Mouse (Mus musculus) kidney, embryonic 15.5 days (tissue): ENCODE results near the gene Rap1gds1. TPM values are rescaled to one million over a fixed set of nuclear protein-coding genes. Genes with fewer than 3 reads are reported as not detected.

Source experiments
- ATAC-seq: fragments of 200-750 bp; cut with Nextera tagmentation; replicated peaks from 2 replicates; pipeline ENCODE4 v1.8.0; 2017; ENCODE audit warnings: moderate TSS enrichment; ENCODE audit not compliant: low FRiP score
- H3K27ac ChIP-seq: fragments of 300-500 bp; sonication (generic); 2 replicates; pipeline ENCODE4 v1.5.1; 2015; ENCODE audit warnings: mild to moderate bottlenecking, inconsistent platforms
- H3K27me3 ChIP-seq: fragments of 300-500 bp; sonication (generic); 2 replicates; pipeline ENCODE4 v1.6.1; 2015; ENCODE audit warnings: inconsistent platforms
- H3K36me3 ChIP-seq: fragments of 300-500 bp; sonication (generic); 2 replicates; pipeline ENCODE4 v1.6.1; 2015; ENCODE audit warnings: inconsistent platforms
- H3K4me1 ChIP-seq: fragments of 300-500 bp; sonication (generic); 2 replicates; pipeline ENCODE4 v1.6.1; 2015; ENCODE audit warnings: inconsistent platforms
- H3K4me2 ChIP-seq: fragments of 300-500 bp; sonication (generic); 2 replicates; pipeline ENCODE4 v1.6.1; 2015; ENCODE audit warnings: moderate library complexity, mild to moderate bottlenecking, inconsistent platforms
- H3K4me3 ChIP-seq: fragments of 300-500 bp; sonication (generic); replicated peaks from 2 replicates; pipeline ENCODE4 v1.5.1; 2015; ENCODE audit warnings: mild to moderate bottlenecking, inconsistent platforms
- H3K9ac ChIP-seq: fragments of 300-500 bp; sonication (generic); 2 replicates; pipeline ENCODE4 v1.6.1; 2015; ENCODE audit warnings: mild to moderate bottlenecking, inconsistent platforms
- H3K9me3 ChIP-seq: fragments of 300-500 bp; sonication (generic); replicated peaks from 2 replicates; pipeline ENCODE4 v1.6.1; 2016; ENCODE audit warnings: inconsistent platforms
- WGBS: fragments of 180-500 bp; shearing (Covaris S2); methylation state at CpG from one replicate; pipeline ENCODE4 v1.1.7; 2015; ENCODE audit warnings: mixed read lengths; 5-methylcytosine and 5-hydroxymethylcytosine counted together
- polyA plus RNA-seq: library from polyadenylated mRNA; unstranded; fragments of >200 nt; fragmentation: Nextera tagmentation; extraction: Ambion mirVana; gene quantifications from 2 replicates; pipeline ENCODE4 v1.2.1, GENCODE M21; 2015

Gene Rap1gds1
- polyA plus RNA-seq, 1 experiment from 2014 or later, result 58.8 TPM

DNA sequence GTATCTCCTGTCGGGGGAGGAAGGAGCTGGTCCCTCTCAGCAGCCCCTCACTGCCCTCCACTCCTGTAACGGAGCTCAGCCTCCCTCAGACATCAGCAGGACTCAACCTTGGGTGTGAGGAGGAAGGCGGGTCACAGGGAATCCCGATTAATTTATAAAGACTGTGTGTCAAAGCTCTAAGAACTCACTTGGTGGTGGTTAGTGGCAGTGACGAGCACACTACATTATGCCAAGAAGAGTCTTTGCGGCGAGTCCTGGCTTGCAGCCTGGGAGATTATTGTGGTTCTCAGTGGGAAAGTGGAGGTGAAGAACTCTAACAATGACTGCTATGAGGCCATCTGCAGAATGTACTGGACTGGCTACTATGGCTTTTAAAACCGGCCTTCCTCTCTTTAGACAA is 148.8 kb downstream of the Rap1gds1 start:
- H3K36me3 ChIP-seq, result peaks cover 45% of the 10 kb centered on the region
- 93% methylated on average over 8 of the region's 8 CpGs for WGBS
- no peaks in the 10 kb centered on the region for H3K4me1 ChIP-seq
- H3K9me3 ChIP-seq, result no peaks in the 10 kb centered on the region
- no peak overlapping the region for H3K4me2 ChIP-seq
- no peak for ATAC-seq
- no peak overlapping the region for H3K9ac ChIP-seq
- H3K27ac ChIP-seq, result no peak overlapping the region
- no peaks in the 10 kb centered on the region for H3K27me3 ChIP-seq
- no peak overlapping the region for H3K4me3 ChIP-seq

DNA sequence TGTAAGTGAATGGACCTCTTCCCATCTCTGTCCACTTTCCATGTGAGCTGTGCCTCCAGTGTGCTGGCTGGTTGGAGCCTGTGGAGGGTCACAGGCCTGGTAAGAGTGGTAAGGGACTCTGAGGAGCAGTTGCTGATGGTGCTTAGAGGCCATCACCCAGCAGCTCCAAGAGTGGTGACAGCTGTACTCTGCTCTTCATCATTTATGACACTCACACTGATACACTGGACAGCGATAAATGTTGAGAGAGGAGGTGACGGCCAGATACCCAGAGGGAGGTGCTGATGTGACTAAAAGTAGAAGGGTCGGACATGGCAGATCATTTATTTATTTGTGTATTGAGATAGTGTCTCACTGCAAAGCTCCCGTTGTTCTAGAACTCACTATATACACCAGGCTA is 156.8 kb downstream of the Rap1gds1 start:
- H3K27ac ChIP-seq, result no peak overlapping the region
- H3K9me3 ChIP-seq, result no peaks in the 10 kb centered on the region
- no peak overlapping the region for H3K4me3 ChIP-seq
- H3K9ac ChIP-seq, result no peak overlapping the region
- ATAC-seq, result no peak
- H3K27me3 ChIP-seq, result no peaks in the 10 kb centered on the region
- H3K36me3 ChIP-seq, result no peaks in the 10 kb centered on the region
- H3K4me1 ChIP-seq, result 0 out of 2 replicates have a peak, but pooled peaks cover 3% of the 10 kb centered on the region
- H3K4me2 ChIP-seq, result no peak overlapping the region
- WGBS, result 88% methylated on average over 4 of the region's 4 CpGs

DNA sequence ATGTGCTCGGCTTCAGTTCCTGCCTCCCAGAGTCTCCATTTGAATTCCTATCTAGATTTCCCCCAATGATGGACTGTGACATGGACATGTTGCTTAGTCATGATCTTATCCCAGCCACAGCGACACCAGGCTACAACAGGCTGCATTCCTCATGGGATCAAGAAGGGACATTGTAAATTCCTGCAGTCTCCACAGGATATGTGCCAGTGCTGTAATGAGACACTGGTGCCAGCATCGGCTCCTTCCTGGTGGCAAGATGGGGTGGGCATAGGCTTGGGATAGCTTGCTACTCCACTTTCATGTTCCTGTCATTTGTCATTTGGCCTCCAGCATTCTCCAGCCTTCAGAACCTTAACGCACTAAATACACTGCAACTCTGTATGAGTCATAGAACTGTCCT is 158.0 kb downstream of the Rap1gds1 start:
- Histone ChIP-seq H3K9me3 (no peaks in the 10 kb centered on the region), H3K4me1 (0 out of 2 replicates have a peak, but pooled peaks cover 3% of the 10 kb centered on the region), H3K4me2 (no peak overlapping the region), H3K36me3 (no peaks in the 10 kb centered on the region), H3K27ac (no peak overlapping the region), H3K9ac (no peak overlapping the region), H3K4me3 (no peak overlapping the region), H3K27me3 (no peaks in the 10 kb centered on the region)
- whole genome bisulfite sequencing, result 81% methylated on average over 4 of the region's 4 CpGs
- no peak for ATAC-seq

DNA sequence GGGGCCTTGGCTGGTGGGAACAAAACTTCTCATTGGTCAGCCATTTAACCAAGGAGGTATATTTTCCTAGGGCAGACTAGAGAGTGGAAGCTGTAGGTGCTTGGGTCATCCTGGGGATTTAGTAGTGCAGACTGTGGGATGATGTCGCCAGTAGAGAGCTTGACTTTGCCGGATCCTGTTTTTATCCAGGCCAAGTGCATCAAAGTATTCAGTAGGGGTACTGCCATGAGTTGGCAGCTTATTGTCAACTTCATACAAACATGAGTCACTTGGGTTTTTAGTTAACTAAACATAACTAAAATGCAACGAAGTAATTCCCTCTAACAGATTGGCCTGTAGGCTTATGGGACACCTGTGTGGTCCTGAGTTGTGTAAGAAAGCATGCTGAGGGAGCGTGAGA is 158.4 kb downstream of the Rap1gds1 start:
- no peak overlapping the region for H3K9ac ChIP-seq
- no peak overlapping the region for H3K4me3 ChIP-seq
- H3K4me1 ChIP-seq, result 0 out of 2 replicates have a peak, but pooled peaks cover 3% of the 10 kb centered on the region
- no peaks in the 10 kb centered on the region for H3K36me3 ChIP-seq
- no peak for ATAC-seq
- no peaks in the 10 kb centered on the region for H3K9me3 ChIP-seq
- WGBS, result 90% methylated on average over 4 of the region's 4 CpGs
- H3K27ac ChIP-seq, result no peak overlapping the region
- no peak overlapping the region for H3K4me2 ChIP-seq
- no peaks in the 10 kb centered on the region for H3K27me3 ChIP-seq

DNA sequence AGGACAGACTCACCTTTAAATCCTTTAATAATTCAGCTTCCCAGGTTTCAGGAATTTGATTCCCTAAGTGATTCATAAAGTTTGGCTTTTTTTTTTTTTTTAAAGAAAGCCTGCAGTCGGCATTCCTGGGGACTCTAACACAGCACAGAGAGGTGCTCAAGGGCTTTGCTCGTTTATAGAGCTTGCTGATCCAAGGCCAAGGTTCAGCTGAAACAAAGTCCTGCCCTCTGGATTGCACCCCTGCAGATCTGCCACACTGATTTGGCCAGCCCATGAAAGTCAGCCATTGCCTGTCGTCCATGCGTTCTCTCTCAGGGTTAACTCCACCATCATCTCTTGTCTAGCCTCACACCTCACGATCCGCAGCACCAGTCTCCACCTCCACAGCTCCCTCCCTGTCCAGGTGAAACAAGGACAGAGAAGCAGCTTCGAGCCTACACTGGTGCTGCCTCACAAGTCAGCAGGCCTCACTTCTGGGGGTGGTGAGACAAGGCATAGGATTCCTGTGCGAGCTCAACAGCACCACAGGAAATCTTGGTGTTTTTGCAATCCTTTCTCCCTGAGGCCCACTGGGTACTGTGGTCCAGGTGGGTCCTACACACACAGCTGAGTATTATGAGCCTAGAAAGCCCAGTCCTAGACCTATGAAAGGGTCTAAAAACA is 160.2 kb downstream of the Rap1gds1 start:
- no peaks in the 10 kb centered on the region for H3K36me3 ChIP-seq
- H3K4me1 ChIP-seq, result 0 out of 2 replicates have a peak, but pooled peaks cover 3% of the 10 kb centered on the region
- ATAC-seq, result no peak
- H3K9me3 ChIP-seq, result no peaks in the 10 kb centered on the region
- WGBS, result 57% methylated on average over 8 of the region's 8 CpGs
- H3K4me2 ChIP-seq, result no peak overlapping the region
- H3K27me3 ChIP-seq, result no peaks in the 10 kb centered on the region
- no peak overlapping the region for H3K9ac ChIP-seq
- H3K27ac ChIP-seq, result no peak overlapping the region
- H3K4me3 ChIP-seq, result no peak overlapping the region

DNA sequence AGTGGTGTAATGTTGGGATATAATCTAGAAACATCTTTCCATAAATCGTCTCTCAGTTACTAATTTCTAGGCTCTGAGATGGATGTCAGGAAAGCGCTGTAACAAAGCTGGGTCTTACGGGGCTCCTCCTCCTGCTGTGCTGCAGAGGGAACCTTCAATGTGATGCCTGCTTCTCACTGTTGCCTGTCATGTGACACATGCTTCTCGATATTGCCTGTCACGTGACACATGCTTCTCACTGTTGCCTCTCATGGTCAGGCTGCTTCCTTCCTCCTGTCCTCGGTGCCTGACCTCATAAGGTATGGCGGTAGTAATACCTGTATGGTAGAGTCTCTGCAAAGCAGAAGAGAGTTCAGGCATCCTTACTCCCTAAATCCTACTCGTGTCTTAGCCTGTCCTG is 162.5 kb downstream of the Rap1gds1 start:
- 83% methylated on average over 8 of the region's 8 CpGs for WGBS
- H3K4me2 ChIP-seq, result no peak overlapping the region
- no peak overlapping the region for H3K9ac ChIP-seq
- 0 out of 2 replicates have a peak, but pooled peaks cover 3% of the 10 kb centered on the region for H3K4me1 ChIP-seq
- H3K4me3 ChIP-seq, result no peak overlapping the region
- H3K27ac ChIP-seq, result no peak overlapping the region
- H3K27me3 ChIP-seq, result no peaks in the 10 kb centered on the region
- H3K9me3 ChIP-seq, result no peaks in the 10 kb centered on the region
- H3K36me3 ChIP-seq, result no peaks in the 10 kb centered on the region
- ATAC-seq, result no peak

GRCm38 (mm10) chr3:138909313-138909712 is 165.7 kb downstream of the Rap1gds1 start:
- Histone ChIP-seq H3K27me3 (no peaks in the 10 kb centered on the region), H3K4me2 (no peak overlapping the region), H3K27ac (no peak overlapping the region), H3K36me3 (no peaks in the 10 kb centered on the region), H3K4me3 (no peak overlapping the region), H3K4me1 (0 out of 2 replicates have a peak, but pooled peaks cover 7% of the 10 kb centered on the region), H3K9me3 (no peaks in the 10 kb centered on the region), H3K9ac (no peak overlapping the region)
- WGBS, result 91% methylated on average over 2 of the region's 2 CpGs
- no peak for ATAC-seq

- H3K4me1 ChIP-seq, result 0 out of 2 replicates have a peak, but pooled peaks cover 7% of the 10 kb centered on the region
- WGBS, result 36% methylated on average over 17 of the region's 17 CpGs
These were observed 168.7 kb downstream of the Rap1gds1 start for GRCm38 (mm10) chr3:138906112-138906880.

DNA sequence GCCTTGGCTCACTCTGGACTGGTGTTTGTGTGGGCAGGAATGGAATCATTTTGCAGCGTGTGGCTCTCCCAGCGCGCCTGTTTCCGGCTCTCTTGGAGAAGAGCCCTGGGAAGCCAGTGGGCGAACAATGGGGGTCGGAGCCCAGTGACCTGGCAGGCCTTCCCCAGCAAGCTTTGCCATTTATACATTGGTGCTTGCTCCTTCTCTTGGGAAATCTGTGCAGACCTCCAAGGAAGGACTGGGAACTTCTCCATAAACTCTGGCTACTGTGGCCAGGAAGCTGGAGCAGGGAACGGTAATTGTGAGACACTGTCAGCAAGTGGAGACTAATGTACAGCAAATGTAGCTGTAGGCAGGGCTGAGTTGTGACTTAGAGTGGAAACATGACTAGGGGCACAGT is 169.3 kb downstream of the Rap1gds1 start:
- H3K4me2 ChIP-seq, result no peak overlapping the region
- 60% methylated on average over 7 of the region's 7 CpGs for WGBS
- no peak overlapping the region for H3K9ac ChIP-seq
- no peak; the same call in 1 of the 2 replicates for ATAC-seq
- no peaks in the 10 kb centered on the region for H3K27me3 ChIP-seq
- H3K27ac ChIP-seq, result peak overlapping the region; percentile 59
- no peak overlapping the region for H3K4me3 ChIP-seq
- H3K36me3 ChIP-seq, result no peaks in the 10 kb centered on the region
- no peaks in the 10 kb centered on the region for H3K9me3 ChIP-seq
- 0 out of 2 replicates have a peak, but pooled peaks cover 7% of the 10 kb centered on the region for H3K4me1 ChIP-seq

More at GRCm38 (mm10) chr3:138906112-138906880, 168.7 kb downstream of the Rap1gds1 start:
- Histone ChIP-seq H3K36me3 (no peaks in the 10 kb centered on the region), H3K9me3 (no peaks in the 10 kb centered on the region), H3K27ac (peak overlapping the region; percentile 59; the same call in 1 of the 2 replicates), H3K27me3 (no peaks in the 10 kb centered on the region), H3K4me3 (no peak overlapping the region), H3K9ac (no peak overlapping the region), H3K4me2 (no peak overlapping the region)
- ATAC-seq, result peak; percentile 73

DNA sequence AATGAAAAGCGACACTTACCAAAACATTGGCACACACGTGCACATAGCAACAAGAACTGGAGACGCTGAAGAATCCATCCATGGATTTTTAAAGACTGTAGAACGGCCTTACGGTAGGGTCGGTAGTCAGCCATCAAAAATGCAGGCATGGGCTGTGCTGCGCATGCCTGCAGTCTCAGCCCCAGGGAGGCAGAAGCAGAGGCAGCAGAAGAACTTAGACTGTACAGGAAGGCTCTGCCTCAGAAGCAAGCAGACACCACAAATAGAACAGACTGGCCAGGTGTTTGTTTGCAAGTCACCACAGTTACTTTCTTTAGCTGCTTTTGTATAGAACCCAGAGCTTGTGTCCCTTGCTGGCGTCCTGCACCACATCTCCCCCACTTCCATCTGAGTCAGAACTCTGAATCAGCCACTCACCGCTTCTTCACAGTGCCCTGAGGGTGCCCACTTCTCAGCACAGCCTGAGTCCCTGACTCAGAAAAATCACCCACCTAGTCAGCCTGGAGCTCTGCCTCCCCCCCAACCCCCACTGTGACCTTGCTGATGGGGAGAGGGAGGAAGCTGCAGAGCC is 174.3 kb downstream of the Rap1gds1 start:
- Histone ChIP-seq H3K4me3 (no peak overlapping the region), H3K4me1 (0 out of 2 replicates have a peak, but pooled peaks cover 3% of the 10 kb centered on the region), H3K27me3 (no peaks in the 10 kb centered on the region), H3K9me3 (no peaks in the 10 kb centered on the region), H3K4me2 (no peak overlapping the region), H3K27ac (no peak overlapping the region), H3K9ac (no peak overlapping the region), H3K36me3 (peaks cover 24% of the 10 kb centered on the region)
- no peak for ATAC-seq
- 83% methylated on average over 9 of the region's 9 CpGs for WGBS

DNA sequence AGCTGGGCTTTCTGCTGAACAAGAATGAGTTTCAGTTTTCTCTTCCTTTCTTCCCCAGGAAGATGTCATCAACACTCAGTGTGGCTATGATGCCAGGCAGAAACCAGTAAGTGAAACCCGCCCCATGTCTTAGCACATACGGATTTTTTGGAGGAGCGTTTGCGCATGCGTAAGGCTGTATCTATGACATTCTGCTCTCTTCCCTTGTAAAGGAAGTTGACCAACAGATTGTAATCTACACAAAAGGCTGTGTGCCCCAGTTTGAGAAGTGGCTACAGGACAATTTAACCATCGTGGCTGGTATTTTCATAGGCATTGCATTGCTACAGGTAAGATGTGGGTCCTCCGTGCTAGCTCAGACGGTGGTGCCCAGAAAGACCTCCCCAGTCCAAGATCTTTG is 176.9 kb downstream of the Rap1gds1 start:
- no peaks in the 10 kb centered on the region for H3K27me3 ChIP-seq
- H3K4me2 ChIP-seq, result no peak overlapping the region
- WGBS, result 95% methylated on average over 8 of the region's 8 CpGs
- H3K27ac ChIP-seq, result no peak overlapping the region
- ATAC-seq, result no peak
- H3K4me3 ChIP-seq, result no peak overlapping the region
- H3K36me3 ChIP-seq, result peaks cover 24% of the 10 kb centered on the region
- no peaks in the 10 kb centered on the region for H3K9me3 ChIP-seq
- peaks cover 4% of the 10 kb centered on the region for H3K4me1 ChIP-seq
- H3K9ac ChIP-seq, result no peak overlapping the region

- Histone ChIP-seq H3K27ac (no peak overlapping the region), H3K4me3 (no peak overlapping the region), H3K9ac (no peak overlapping the region), H3K9me3 (no peaks in the 10 kb centered on the region), H3K36me3 (peaks cover 24% of the 10 kb centered on the region), H3K4me2 (no peak overlapping the region), H3K4me1 (peaks cover 5% of the 10 kb centered on the region), H3K27me3 (no peaks in the 10 kb centered on the region)
- WGBS, result 90% methylated on average over 11 of the region's 11 CpGs
- no peak for ATAC-seq
These were observed 177.5 kb downstream of the Rap1gds1 start for GRCm38 (mm10) chr3:138897500-138897899.
